Mouse (Mus musculus) ovary, adult 18-20 months (tissue): Measurements from ENCODE around the gene Rps18.
"Not testable (repeated sequence)": the region's sequence is repeated elsewhere in the genome, so short reads cannot be mapped to it uniquely, and the experiment has no call there.

Experiments
- DNase-seq: peaks from one replicate; pipeline ENCODE4 v3.0.0; 2022; ENCODE audit warnings: low spot score, mixed read lengths

Rps18 gene

GRCm38 (mm10) chr17:33903911-33904651 lies 51.7 kb downstream of the Rps18 start:
- DNase-seq = not testable (repeated sequence)

- no peak for DNase-seq
These were observed 53.3 kb downstream of the Rps18 start for GRCm38 (mm10) chr17:33902491-33902890.

GRCm38 (mm10) chr17:33902079-33902478 lies 53.7 kb downstream of the Rps18 start:
- no peak for DNase-seq
